Mouse (Mus musculus) stomach, postnatal 0 days (tissue): ENCODE results near the gene Col26a1. TPM values are rescaled to one million over a fixed set of nuclear protein-coding genes. Genes with fewer than 3 reads are reported as not detected.

Experiments
- ATAC-seq: fragments of 200-750 bp; cut with Nextera tagmentation; 2 replicates; pipeline ENCODE4 v1.8.0; 2017; ENCODE audit not compliant: low FRiP score, low TSS enrichment
- DNase-seq: peaks from one replicate; pipeline ENCODE4 v3.0.0-alpha.2; 2016; ENCODE audit warnings: low spot score
- H3K27ac ChIP-seq: fragments of 300-500 bp; sonication (generic); replicated peaks from 2 replicates; pipeline ENCODE4 v1.5.1; 2014; ENCODE audit warnings: mild to moderate bottlenecking, control low read depth
- H3K27me3 ChIP-seq: fragments of 300-500 bp; sonication (generic); 2 replicates; pipeline ENCODE4 v1.6.1; 2014; ENCODE audit warnings: low read length; ENCODE audit not compliant: control insufficient read depth, insufficient read depth
- H3K36me3 ChIP-seq: fragments of 300-500 bp; sonication (generic); 2 replicates; pipeline ENCODE4 v1.6.1; 2014; ENCODE audit warnings: low read length, mixed read lengths; ENCODE audit not compliant: control insufficient read depth, insufficient read depth
- H3K4me1 ChIP-seq: fragments of 300-500 bp; sonication (generic); replicated peaks from 2 replicates; pipeline ENCODE4 v1.6.1; 2014; ENCODE audit warnings: antibody characterized with exemption; ENCODE audit not compliant: control insufficient read depth, insufficient read depth
- H3K4me2 ChIP-seq: fragments of 300-500 bp; sonication (generic); replicated peaks from 2 replicates; pipeline ENCODE4 v1.6.1; 2014; ENCODE audit warnings: low read depth, mild to moderate bottlenecking, control low read depth, moderate library complexity
- H3K4me3 ChIP-seq: fragments of 300-500 bp; sonication (generic); 2 replicates; pipeline ENCODE4 v1.5.1; 2014; ENCODE audit warnings: low read depth, low read length, control low read depth
- H3K9ac ChIP-seq: fragments of 300-500 bp; sonication (generic); 2 replicates; pipeline ENCODE4 v1.6.1; 2014; ENCODE audit warnings: mild to moderate bottlenecking, low read length, control low read depth, mixed read lengths
- H3K9me3 ChIP-seq: fragments of 300-500 bp; sonication (generic); 2 replicates; pipeline ENCODE4 v1.6.1; 2016; ENCODE audit warnings: low read length; ENCODE audit not compliant: control insufficient read depth
- CTCF ChIP-seq: IDR thresholded peaks from 2 replicates; pipeline ENCODE4 v1.5.1; 2016; ENCODE audit warnings: antibody characterized with exemption, low read depth, mild to moderate bottlenecking, moderate library complexity
- EP300 ChIP-seq: optimal IDR thresholded peaks from 2 replicates; pipeline ENCODE3; 2016; ENCODE audit warnings: antibody characterized with exemption
- whole genome bisulfite sequencing: fragments of 180-500 bp; shearing (Covaris S2); extraction: QIAGEN DNeasy Blood & Tissue Kit; methylation state at CpG from one replicate; pipeline ENCODE4 v1.1.7; 2014; 5-methylcytosine and 5-hydroxymethylcytosine counted together
- polyA plus RNA-seq: library from polyadenylated mRNA; unstranded; fragments of >200 nt; fragmentation: Nextera tagmentation; extraction: Ambion mirVana; gene quantifications from 2 replicates; pipeline ENCODE4 v1.2.1, GENCODE M21; 2015

The Col26a1 gene
- polyA plus RNA-seq, 1 experiment from 2014 or later: 2.9 TPM

GRCm38 (mm10) chr5:136693418-136693817 lies 189.6 kb downstream of the Col26a1 start:
- Histone ChIP-seq H3K36me3 (no peaks in the 10 kb centered on the region), H3K4me1 (no peaks in the 10 kb centered on the region), H3K4me2 (no peak overlapping the region), H3K27me3 (no peaks in the 10 kb centered on the region), H3K27ac (no peak overlapping the region), H3K9ac (no peak overlapping the region), H3K4me3 (no peak overlapping the region), H3K9me3 (no peaks in the 10 kb centered on the region)
- ATAC-seq (no peak), DNase-seq (no peak)
- no peak for TF ChIP-seq EP300
- no peak for TF ChIP-seq CTCF
- WGBS: 75% methylated on average over 7 of the region's 7 CpGs

- Histone ChIP-seq H3K36me3 (no peaks in the 10 kb centered on the region), H3K9me3 (no peaks in the 10 kb centered on the region), H3K4me3 (no peak within 1 kb of the TSS), H3K27ac (no peak within 1 kb of the TSS), H3K9ac (no peak within 1 kb of the TSS), H3K4me2 (no peak within 1 kb of the TSS), H3K4me1 (no peaks in the 10 kb centered on the region), H3K27me3 (no peaks in the 10 kb centered on the region)
- ATAC-seq: no peak
- no peak for DNase-seq
- no peak for TF ChIP-seq EP300
- no peak for TF ChIP-seq CTCF
- 77% methylated on average over 4 of the region's 4 CpGs for WGBS
Measured at GRCm38 (mm10) chr5:136692784-136693183, 190.2 kb downstream of the Col26a1 start, which contains the start of gene Myl10. TSS of gene Myl10 (plus strand) at chr5:136693146.

Other genes starting within 250 kb of the Col26a1 start
- gene Myl10, start 190.1 kb downstream of the Col26a1 start, polyA plus RNA-seq: not detected in 2 replicates
- 26.1 and 28.4 TPM in 2 replicates for gene Ift22, start 24.9 kb upstream of the Col26a1 start, polyA plus RNA-seq
- 255 and 270 TPM in 2 replicates for gene Fis1, start 70.1 kb upstream of the Col26a1 start, polyA plus RNA-seq
- gene Cldn15, start 83.4 kb upstream of the Col26a1 start, polyA plus RNA-seq: 5.1 and 6.8 TPM in 2 replicates
- gene Plod3, start 103.8 kb upstream of the Col26a1 start, polyA plus RNA-seq: 16.4 and 17.2 TPM in 2 replicates
- 81.0 and 89.1 TPM in 2 replicates for gene Znhit1, start 104.8 kb upstream of the Col26a1 start, polyA plus RNA-seq
- gene Vgf, start 143.2 kb upstream of the Col26a1 start, polyA plus RNA-seq: 1.8 TPM in 2 replicates
- gene Ap1s1, start 162.9 kb upstream of the Col26a1 start, polyA plus RNA-seq: 140 and 146 TPM in 2 replicates
- gene Serpine1, start 189.1 kb upstream of the Col26a1 start, polyA plus RNA-seq: 0.25 and 0.27 TPM in 2 replicates
- gene Trim56, start 233.0 kb upstream of the Col26a1 start, polyA plus RNA-seq: 4.4 and 4.5 TPM in 2 replicates